Mouse (Mus musculus) cerebellum, adult 2 months (tissue): ENCODE data around the gene Zfp292.

ENCODE experiments used
- CTCF ChIP-seq: fragments of 200-500 bp; IDR thresholded peaks from 2 replicates; pipeline ENCODE4 v1.5.1; 2011; ENCODE audit warnings: low read depth, mild to moderate bottlenecking, control low read depth, low read length, moderate library complexity, borderline replicate concordance; ENCODE audit not compliant: insufficient read depth
- POLR2A ChIP-seq: fragments of 200-500 bp; IDR thresholded peaks from 2 replicates; pipeline ENCODE4 v1.6.1; 2011; ENCODE audit warnings: low read length, control low read depth, borderline replicate concordance; ENCODE audit not compliant: insufficient read depth

DNA sequence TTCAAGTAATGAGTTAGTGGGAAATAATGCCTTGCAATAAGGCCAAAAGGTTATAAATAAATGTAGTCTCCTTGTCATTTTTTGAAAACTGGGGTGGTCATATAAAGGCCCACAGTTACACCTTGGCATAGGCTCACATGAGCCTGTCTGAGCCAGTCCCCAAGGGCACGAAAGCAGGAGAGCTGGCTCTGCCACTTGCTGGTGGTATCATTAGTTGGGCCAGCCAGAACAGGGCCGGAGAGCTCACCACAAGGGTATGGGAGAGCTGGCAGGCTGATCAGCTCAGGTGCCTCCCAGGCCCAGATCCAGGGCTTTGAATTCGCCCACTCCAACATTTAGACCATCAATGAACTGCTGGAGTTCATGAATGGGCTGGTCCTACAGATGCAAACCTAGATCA, 96.3 kb downstream of the Zfp292 start:
- TF ChIP-seq CTCF (no peak), POLR2A (no peak)
